Mouse (Mus musculus) adrenal gland, postnatal 10 days (tissue): ENCODE data around the gene Adamtsl3. TPM values are rescaled to one million over a fixed set of nuclear protein-coding genes. Genes with fewer than 3 reads are reported as not detected.

Source experiments
- DNase-seq: peaks from one replicate; pipeline ENCODE4 v3.0.0; 2021; ENCODE audit warnings: mixed read lengths
- total RNA-seq, 2 experiments: library from RNA; stranded (reverse); gene quantifications; 2 replicates each; pipeline ENCODE4 v1.2.3; 2021

Adamtsl3 gene
- total RNA-seq, 2 experiments from 2014 or later = 5.0 TPM

DNA sequence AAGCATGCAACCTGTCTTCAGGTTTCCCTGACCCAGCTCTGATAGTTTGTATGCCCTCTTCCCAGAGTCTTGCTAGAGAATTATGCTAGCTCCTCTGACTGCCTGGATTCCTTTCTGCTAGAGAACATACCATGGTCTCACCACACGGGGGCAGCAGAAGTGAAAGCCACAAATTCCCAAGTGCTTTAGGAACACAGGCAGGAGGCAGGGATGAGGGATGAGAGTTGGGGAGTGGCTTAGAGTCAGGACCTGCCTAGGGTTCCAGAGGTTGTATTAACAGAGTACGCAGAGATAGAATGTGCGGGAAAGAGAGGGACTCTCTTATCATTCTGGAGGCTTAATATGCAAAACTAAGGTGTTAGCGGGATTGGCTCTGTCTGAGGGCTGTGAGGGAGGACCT lies 168.6 kb downstream of the Adamtsl3 start:
- DNase-seq = peak; percentile 65

DNA sequence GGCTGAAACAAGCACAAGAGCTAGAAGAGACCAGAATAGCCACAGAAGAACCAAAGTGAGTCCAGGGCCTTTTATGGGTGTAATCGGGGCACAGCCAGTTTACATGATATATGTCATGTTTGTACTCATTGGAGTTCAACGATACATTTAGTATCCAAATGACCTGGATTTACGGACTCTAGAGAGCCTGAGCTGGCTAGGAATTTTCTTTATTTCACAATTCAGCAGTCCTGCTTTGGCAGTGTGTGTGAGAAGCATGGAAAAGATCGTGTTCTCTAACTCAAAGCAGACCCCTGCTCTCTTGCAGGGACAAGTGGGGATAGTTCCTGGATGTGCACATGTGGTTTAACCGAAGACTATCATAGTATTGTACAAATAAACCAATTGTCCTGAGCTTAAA lies 195.1 kb downstream of the Adamtsl3 start:
- DNase-seq = peak; percentile 7

- no peak for DNase-seq
Measured at GRCm38 (mm10) chr7:82531376-82531775, 195.9 kb downstream of the Adamtsl3 start.

DNA sequence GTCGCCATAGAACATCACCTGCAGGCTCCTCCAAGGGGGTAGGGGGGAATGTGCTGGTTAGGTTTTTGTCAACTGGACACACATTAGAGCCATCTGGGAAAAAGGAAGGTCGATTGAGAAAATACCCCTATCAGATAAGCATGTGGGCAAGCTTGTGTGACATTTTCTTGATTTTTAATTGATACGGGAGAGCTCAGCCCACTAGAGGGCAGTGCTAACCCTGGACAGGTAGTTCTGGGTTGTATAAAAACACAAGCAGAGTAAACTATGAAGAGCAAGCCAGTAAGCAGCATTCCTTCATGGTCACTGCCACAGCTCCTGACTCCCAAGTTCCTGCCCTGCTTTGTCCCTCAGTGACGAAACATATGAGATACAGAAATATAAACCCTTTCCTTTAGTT lies 197.7 kb downstream of the Adamtsl3 start:
- DNase-seq = no peak

DNA sequence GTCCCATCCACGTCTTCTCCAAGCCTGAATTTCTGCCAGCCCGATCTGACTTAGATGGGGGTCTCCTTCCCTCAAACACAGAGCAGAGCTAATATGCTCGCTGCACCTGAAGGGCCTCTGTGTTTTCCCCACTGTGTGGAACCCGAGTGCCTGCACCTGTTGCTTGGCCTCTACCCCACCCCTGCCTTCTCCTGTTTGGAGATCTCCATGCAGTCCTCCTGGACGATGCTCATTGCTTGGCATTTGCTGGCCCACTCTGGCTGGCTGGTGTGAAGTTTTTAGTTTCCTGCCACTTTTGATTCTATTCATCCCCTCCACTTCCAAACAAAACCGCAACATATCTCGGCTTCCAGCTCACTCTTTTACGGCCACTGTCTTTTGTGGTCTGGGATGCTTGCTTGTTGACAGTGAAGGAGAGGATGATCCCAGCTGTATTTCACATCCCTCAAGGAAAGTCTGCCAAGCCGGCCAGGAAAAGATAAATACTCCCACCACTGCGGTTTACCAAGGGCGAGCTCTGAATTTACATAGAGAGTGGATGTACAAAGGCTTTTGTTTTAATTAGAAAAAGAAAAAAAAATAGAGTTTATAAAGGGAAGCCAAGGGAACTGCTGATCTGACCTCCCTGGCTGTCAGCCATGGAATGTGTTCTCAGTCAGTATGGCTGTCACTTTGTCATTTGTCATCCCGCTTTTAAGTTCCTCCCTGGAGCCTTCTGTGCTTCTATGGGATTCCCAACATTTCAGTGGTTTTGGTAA lies 198.4 kb downstream of the Adamtsl3 start:
- peak; percentile 37 for DNase-seq

DNA sequence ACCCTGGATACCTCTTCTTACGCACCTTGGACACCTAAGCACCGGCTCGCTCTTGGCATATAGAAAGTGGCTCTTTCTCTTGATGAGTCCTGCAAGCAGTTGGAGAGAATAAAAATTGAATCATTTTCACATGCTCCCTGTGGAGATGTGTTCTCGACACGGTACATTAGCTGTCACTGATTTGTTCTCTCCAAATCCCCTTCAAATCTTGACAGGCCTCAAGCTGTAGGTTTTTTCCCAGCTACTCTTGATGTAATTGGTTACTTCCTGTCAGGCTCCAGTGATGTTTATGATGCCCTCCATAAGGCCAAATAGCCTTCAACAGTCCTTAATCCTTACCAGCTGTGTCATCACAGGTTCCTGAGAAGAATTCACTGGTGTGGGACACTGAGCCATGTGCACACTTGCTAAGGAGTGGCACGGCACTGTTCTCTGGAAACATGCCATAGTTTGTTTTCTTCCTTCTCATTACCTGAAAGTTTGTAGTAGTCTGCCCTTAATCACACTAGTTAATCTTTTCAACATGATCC lies 209.0 kb downstream of the Adamtsl3 start:
- DNase-seq = no peak

DNA sequence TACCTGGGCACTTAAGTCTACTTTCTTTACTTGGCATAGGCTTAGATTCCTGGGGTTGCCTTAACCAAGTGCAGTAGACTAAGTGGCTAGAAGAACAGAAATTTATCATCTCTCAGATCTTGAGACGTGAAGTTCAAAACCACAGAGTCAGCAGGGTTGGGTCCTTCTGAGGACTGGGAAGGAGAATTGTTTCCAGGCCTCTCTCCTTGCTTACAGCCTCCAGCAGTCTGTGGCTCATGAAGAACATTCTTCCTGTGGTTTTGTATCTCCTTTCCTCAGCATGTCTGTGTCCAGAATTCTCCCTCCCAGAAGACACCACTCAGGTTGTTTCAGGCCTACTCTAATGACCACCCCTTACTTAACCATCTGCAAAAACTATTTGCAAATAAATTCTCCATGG lies 216.5 kb downstream of the Adamtsl3 start:
- no peak for DNase-seq

DNA sequence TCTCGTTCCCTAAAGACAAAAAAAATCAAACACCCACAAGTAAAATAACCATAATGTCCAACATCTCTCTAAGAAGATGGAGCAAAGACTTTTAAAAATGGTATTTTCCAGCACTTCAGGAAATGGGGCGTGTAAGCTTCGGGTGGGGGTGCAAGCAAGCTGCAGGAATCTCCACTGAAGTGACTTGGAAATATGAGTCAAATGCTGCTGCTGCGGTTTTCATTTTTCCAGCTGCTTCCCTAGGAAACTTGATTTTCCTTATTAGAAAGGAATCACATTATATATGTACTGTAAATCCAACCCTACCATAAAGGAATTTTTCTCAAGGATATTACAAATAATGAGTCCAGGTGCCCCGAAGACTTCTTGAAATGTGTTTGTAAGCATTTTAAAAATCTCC lies 220.3 kb downstream of the Adamtsl3 start:
- DNase-seq = no peak

GRCm38 (mm10) chr7:82556417-82556816 lies 220.9 kb downstream of the Adamtsl3 start:
- DNase-seq = no peak

- no peak for DNase-seq
Measured at GRCm38 (mm10) chr7:82557111-82557510, 221.6 kb downstream of the Adamtsl3 start.

GRCm38 (mm10) chr7:82566688-82567087 lies 231.2 kb downstream of the Adamtsl3 start:
- no peak for DNase-seq

GRCm38 (mm10) chr7:82567811-82568210 lies 232.3 kb downstream of the Adamtsl3 start:
- DNase-seq = no peak

GRCm38 (mm10) chr7:82572981-82573380 lies 237.5 kb downstream of the Adamtsl3 start:
- no peak for DNase-seq

- DNase-seq = peak; percentile 6
Measured at GRCm38 (mm10) chr7:82580007-82580406, 244.5 kb downstream of the Adamtsl3 start.

GRCm38 (mm10) chr7:82581802-82582201 lies 246.3 kb downstream of the Adamtsl3 start:
- no peak for DNase-seq

- no peak for DNase-seq
Measured at GRCm38 (mm10) chr7:82582534-82582933, 247.0 kb downstream of the Adamtsl3 start.

DNA sequence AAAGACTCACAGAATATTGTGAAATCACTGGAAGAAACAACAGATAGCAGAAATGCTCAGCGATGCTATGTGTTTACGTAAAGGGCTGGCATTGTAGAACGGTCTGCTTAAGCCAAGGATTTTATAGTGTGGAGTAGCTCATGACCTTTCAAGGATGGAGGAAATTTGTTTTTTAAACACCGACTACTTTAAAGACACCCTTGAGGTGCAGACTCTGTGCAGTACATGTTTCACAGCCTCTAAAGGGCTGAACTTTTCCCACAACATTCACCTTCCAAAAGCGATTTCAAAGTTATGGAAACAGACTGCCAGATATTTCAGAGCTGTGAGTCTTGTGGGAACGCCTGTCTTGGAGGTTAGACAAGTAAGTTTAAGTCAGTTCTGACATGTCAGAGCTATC lies 255.4 kb downstream of the Adamtsl3 start:
- no peak for DNase-seq

DNA sequence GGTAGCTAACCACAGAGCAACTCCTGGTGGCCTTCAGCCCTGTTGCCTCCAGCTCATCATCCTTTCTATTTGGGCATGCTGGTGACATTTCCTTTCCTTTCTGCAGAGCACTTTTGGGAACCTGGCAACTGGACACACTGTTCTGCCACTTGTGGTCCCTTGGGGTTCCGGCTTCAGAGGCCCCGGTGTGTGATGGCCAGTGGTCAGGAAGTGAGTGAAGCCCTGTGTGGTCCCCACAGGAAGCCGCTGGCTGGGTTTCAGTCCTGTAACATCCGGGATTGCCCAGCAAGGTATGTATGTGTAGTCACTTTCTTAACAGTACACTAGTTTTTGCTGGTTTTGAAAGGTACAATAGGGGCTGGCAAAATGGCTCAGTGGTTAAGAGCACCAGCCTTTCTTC lies 266.5 kb downstream of the Adamtsl3 start:
- no peak for DNase-seq

DNA sequence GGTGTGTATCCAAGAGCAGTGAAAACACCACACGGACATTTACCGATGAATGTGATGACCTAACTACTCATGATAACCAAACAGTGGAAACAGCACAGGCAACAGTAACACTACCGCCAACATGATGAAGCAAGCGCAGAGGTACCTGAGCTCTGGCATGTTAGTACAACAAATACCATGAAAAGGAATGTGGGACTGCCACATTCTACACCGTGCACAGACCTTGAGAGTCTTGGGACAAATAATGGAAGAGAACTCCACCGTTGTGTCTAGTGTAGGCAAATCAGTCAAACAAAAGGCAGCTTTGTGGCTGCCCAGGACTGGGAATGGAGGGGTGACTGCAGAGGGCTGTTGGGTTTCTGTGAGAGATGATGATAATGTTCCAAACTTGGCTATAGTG lies 269.9 kb downstream of the Adamtsl3 start:
- no peak for DNase-seq

- DNase-seq = peak; percentile 19
Measured at GRCm38 (mm10) chr7:82609629-82610028, 274.1 kb downstream of the Adamtsl3 start.

DNA sequence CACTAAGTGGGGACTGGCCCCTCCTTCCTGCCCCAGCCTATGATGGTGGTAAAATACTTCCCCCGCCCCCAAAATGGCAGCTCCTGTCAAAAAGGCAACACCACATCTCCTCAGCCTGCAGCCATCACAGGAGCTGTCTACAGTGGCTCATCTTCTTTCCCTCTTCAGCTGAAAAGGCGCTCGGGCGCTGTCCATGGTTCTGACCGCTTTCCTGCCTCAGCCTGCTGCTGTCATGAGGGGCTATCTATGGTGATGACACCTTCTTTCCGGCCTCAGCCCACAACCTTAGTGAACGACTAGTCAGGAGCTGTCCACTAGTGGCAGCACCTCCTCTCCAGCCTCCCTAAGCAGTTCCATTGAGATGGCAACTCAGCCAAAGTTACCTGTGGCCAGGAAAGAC lies 289.8 kb downstream of the Adamtsl3 start:
- peak; percentile 84 for DNase-seq

DNA sequence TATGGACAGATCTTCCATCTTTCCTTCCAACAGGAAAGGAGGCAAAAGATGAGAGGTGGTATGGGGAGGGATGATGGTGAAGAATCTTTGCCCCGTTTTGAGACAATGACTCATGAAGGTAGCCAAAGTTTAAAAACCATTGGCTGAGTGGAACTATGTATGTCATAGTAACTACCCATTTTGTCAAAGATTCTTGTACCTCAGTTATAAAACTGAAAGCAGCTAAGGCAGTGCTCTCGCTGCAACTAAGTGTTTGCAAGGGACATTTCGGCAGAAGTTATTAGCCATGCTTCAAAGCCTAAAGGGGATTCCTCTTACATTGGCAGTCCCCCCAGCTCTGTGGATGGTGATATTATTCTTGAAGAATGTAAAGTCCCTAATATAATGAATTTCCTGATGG lies 311.7 kb downstream of the Adamtsl3 start:
- no peak for DNase-seq

- no peak for DNase-seq
Measured at GRCm38 (mm10) chr7:82647909-82648308, 312.4 kb downstream of the Adamtsl3 start.

DNA sequence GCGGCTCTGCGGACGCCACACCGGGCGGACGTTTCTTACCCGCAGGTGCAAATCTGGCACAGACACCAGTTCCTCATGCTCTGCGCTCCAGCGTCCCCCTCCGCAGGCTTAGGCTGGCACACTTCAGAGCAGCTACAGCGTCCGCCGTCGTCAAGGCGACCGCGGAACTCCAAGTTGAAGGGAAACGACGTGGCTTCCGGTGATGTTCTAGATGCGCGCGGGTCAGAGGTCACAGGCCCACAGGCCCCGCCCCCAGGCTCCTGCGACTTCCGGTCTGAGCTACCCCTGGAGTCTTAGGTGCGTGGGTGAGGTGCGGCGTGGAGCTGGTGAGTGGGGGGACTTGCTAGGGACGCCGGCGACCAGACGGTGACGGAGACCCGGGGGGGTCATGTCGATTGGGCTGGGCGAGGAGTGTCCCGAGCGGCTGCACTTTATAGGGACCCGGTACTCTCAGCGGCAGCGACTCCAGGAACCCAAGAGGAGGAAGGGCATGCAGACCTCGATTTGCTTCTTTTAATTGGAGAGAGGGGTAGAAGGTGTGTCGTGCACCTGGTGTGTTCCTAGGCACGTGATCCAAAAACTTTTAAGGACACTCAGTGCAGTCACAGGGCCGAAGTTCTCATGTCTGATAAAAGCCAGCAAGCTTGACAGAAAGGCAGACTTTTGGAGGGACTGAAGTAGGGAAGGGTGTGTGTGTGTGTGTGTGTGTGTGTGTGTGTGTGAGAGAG lies 313.0 kb downstream of the Adamtsl3 start, which contains the start of the genes Saxo2 and Efl1:
Gene Saxo2, minus strand, starts transcription at position 176 of the 728 bp plus-strand sequence.
Gene Efl1, plus strand, starts transcription at position 262 of the 728 bp plus-strand sequence.
- peak; percentile 97 for DNase-seq
